Mouse (Mus musculus) heart, adult 2 months (tissue): ENCODE data around the gene AC134908.4.

Experiments
- CTCF ChIP-seq: fragments of 200-600 bp; IDR thresholded peaks from 2 replicates; pipeline ENCODE4 v1.8.1; 2022; ENCODE audit warnings: antibody characterized with exemption, mild to moderate bottlenecking, moderate library complexity
- EP300 ChIP-seq: fragments of 200-500 bp; IDR thresholded peaks from 2 replicates; pipeline ENCODE4 v1.6.1; 2011; ENCODE audit warnings: low read depth, low read length, control low read depth; ENCODE audit not compliant: insufficient read depth
- POLR2A ChIP-seq: fragments of 200-500 bp; IDR thresholded peaks from 2 replicates; pipeline ENCODE4 v1.6.1; 2011; ENCODE audit warnings: mild to moderate bottlenecking, low read depth, low read length, control low read depth; ENCODE audit not compliant: insufficient read depth

- TF ChIP-seq EP300 (no peak), CTCF (no peak), POLR2A (no peak)
These were observed 39.7 kb downstream of the AC134908.4 start for GRCm38 (mm10) chr17:25755627-25756377.
